ENCODE assay signal across 7 mouse cellular contexts in the genomic region with DNA sequence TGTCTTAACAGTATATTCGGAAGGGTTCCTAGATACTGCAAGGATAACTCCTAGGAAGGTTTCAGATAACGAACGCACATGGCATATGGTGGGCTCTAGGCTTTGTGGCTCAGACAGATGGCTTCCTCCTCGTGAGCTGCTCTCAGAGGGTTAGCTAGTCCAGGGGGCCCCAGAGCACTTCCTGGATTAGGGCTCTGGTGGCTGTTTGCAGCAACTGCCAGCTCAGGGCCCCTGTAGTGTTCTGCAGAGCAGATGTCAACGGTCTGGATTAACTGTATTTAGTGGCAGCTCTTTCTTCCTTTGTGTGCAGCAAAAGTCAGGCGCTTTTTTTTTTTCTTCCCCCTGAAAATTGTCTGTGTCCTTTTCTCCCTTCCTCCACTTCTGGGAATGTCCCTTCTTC. TPM values are rescaled to one million over a fixed set of nuclear protein-coding genes. Genes with fewer than 3 reads are reported as not detected.
DNase-seq lines count a peak whose midpoint lies in the region; ATAC-seq and TF ChIP-seq lines count a peak whose summit lies in the region.

No protein-coding gene starts in this region.

- peaks cover 0 to 33% of the 10 kb centered on the region in 2 experiments; a peak in 3 of 4 replicates for H3K4me1 ChIP-seq in CH12.LX (ENCODE audit: control insufficient read depth in 1 of 2, insufficient read depth in 2 of 2)
- peaks cover 30% of the 10 kb centered on the region for H3K4me1 ChIP-seq in liver, embryonic 15.5 days (replicated peaks)

- H3K27me3 ChIP-seq in CH12.LX (replicated peaks) = peaks cover 1% of the 10 kb centered on the region
- no peaks in the 10 kb centered on the region for H3K27me3 ChIP-seq in liver, embryonic 15.5 days

- H3K4me2 ChIP-seq in CH12.LX (ENCODE audit: insufficient read depth, low read depth, poor library complexity, severe bottlenecking) = 0 out of 2 replicates have a peak overlapping the region, but pooled peaks have one; percentile 40
- H3K4me2 ChIP-seq in liver, embryonic 15.5 days = peak overlapping the region; percentile 39

- H3K4me3 ChIP-seq in CH12.LX (replicated peaks in 1 of 3; ENCODE audit: low read depth in 2 of 3, low read length in 2 of 3, poor library complexity in 1 of 3) = no peak overlapping the region
- no peak overlapping the region for H3K4me3 ChIP-seq in liver, embryonic 15.5 days (replicated peaks)

- H3K27ac ChIP-seq in CH12.LX (ENCODE audit: insufficient read depth, low read depth) = no peak overlapping the region
- no peak overlapping the region; the same call in 1 of the 2 replicates for H3K27ac ChIP-seq in liver, embryonic 15.5 days (replicated peaks)

- no peaks in the 10 kb centered on the region for H3K79me2 ChIP-seq in CH12.LX (replicated peaks; ENCODE audit: control insufficient read depth, extremely low read depth, insufficient read depth, poor library complexity, severe bottlenecking)

- no peak for TF ChIP-seq POLR2A in CH12.LX (IDR thresholded peaks at IDR 0.05; ENCODE audit: low read depth, low read length)

- ATAC-seq in liver, embryonic 15.5 days (ENCODE audit: insufficient read depth) = peak; percentile 80

- in situ Hi-C loops in CH12.LX (cut with MboI; ENCODE audit: low pct_ligation_motif_present, low pct_unique_long_range_greater_than_20kb, low sequenced_read_pairs) = no loop called here

- no peaks in the 10 kb centered on the region for H3K36me3 ChIP-seq in CH12.LX (replicated peaks in 1 of 2; ENCODE audit: control insufficient read depth in 1 of 2, insufficient read depth in 1 of 2, low read length in 1 of 2)
- H3K36me3 ChIP-seq in liver, embryonic 15.5 days (replicated peaks) = no peaks in the 10 kb centered on the region

- no peak for TF ChIP-seq EP300 in CH12.LX (IDR thresholded peaks at IDR 0.05; ENCODE audit: low read length)

- dilution Hi-C loops in CH12.LX (cut with MboI; ENCODE audit: extremely low pct_ligation_motif_present, extremely low pct_unique_long_range_greater_than_20kb, low sequenced_read_pairs) = no loop called here

- 10% methylated on average over 6 of the region's 6 CpGs for WGBS in liver, embryonic 15.5 days (ENCODE audit: insufficient replicate concordance)

- peak; percentile 57 for DNase-seq in CD4-positive helper T cell, adult 2 months (ENCODE audit: low read depth, low spot score)
- peak; percentile 40 for DNase-seq in CH12.LX (ENCODE audit: extremely low read depth)
- peak; percentile 66 for DNase-seq in forelimb bud, embryonic 11.5 days (ENCODE audit: low read depth, low spot score)
- peak; percentile 18 to 60 for DNase-seq in spleen, postnatal 10 days (ENCODE audit: low spot score in 2 of 2)
- no peak for DNase-seq in yolk sac, embryonic 10.5 days (ENCODE audit: low spot score)
- DNase-seq in cerebellum, postnatal 36 days = no peak

- H3K9me3 ChIP-seq in CH12.LX (replicated peaks; ENCODE audit: low read length) = no peaks in the 10 kb centered on the region
- no peaks in the 10 kb centered on the region for H3K9me3 ChIP-seq in liver, embryonic 15.5 days (replicated peaks)

- TF ChIP-seq CTCF in CH12.LX (conservative IDR thresholded peaks at IDR 0.05 in 1 of 2, IDR thresholded peaks at IDR 0.05 in 1 of 2; ENCODE audit: low read depth in 2 of 2, low read length in 2 of 2) = no peak

- no peak for TF ChIP-seq RAD21 in CH12.LX (IDR thresholded peaks at IDR 0.05; ENCODE audit: low read depth, low read length)

- no peak overlapping the region for H3K9ac ChIP-seq in CH12.LX (ENCODE audit: insufficient read depth, low read depth)
- no peak overlapping the region for H3K9ac ChIP-seq in liver, embryonic 15.5 days

TF ChIP-seq in CH12.LX, 34 proteins besides CTCF, POLR2A, EP300 and RAD21:
- TF ChIP-seq KAT2A (IDR thresholded peaks at IDR 0.05; ENCODE audit: insufficient replicate concordance, low read length) (no peak), ZMIZ1 (IDR thresholded peaks at IDR 0.05; ENCODE audit: low read depth, low read length) (no peak), ELF1 (IDR thresholded peaks at IDR 0.05; ENCODE audit: low read depth, low read length) (peak; percentile 62), PAX5 (IDR thresholded peaks at IDR 0.05; ENCODE audit: low read length) (no peak), ZKSCAN1 (IDR thresholded peaks at IDR 0.05; ENCODE audit: borderline replicate concordance, low read depth, low read length) (no peak), E2F4 (IDR thresholded peaks at IDR 0.05; ENCODE audit: insufficient replicate concordance, low read depth, low read length) (no peak), MEF2A (IDR thresholded peaks at IDR 0.05; ENCODE audit: borderline replicate concordance, low read depth, low read length) (no peak), UBTF (IDR thresholded peaks at IDR 0.05; ENCODE audit: low read depth, low read length) (no peak), ZNF384 (IDR thresholded peaks at IDR 0.05; ENCODE audit: low read depth, low read length) (0 out of 2 replicates have a peak, but pooled peaks have one; percentile 7), MAFK (IDR thresholded peaks at IDR 0.05; ENCODE audit: insufficient replicate concordance, low read length) (no peak)

RNA-seq across cellular contexts. Expression of a gene that starts 11.1 kb away (rescaled TPM):
- total RNA-seq in CH12.LX (2012; rRNA removed) = not detected in 2 replicates
- total RNA-seq in CH12.LX (2014; rRNA removed) = not detected in 2 replicates
- not detected in 2 replicates for polyA plus RNA-seq in CH12.LX (2012; ENCODE audit: insufficient read length, low read depth)
- 0.17 TPM in 1 of 2 replicates, not detected in the other for polyA plus RNA-seq in liver, embryonic 15.5 days (2015; fragmentation: Nextera tagmentation; extraction: Ambion mirVana)

RNA-seq across cellular contexts. Expression of a gene that starts 16.8 kb away (rescaled TPM):
- total RNA-seq in CH12.LX (2012; rRNA removed) = not detected in 2 replicates
- not detected in 2 replicates for total RNA-seq in CH12.LX (2014; rRNA removed)
- not detected in 2 replicates for polyA plus RNA-seq in CH12.LX (2012; ENCODE audit: insufficient read length, low read depth)
- polyA plus RNA-seq in liver, embryonic 15.5 days (2015; fragmentation: Nextera tagmentation; extraction: Ambion mirVana) = 0.22 TPM in 2 replicates

Comparison
In these comparisons a context has a peak if more than half of its experiments do, and no peak if none do; other contexts are left out.
1. DNase-seq: peak in CD4-positive helper T cell, adult 2 months (single experiment), CH12.LX (single experiment), forelimb bud, embryonic 11.5 days (single experiment) and spleen, postnatal 10 days (2 of 2); none in yolk sac, embryonic 10.5 days (single experiment) and cerebellum, postnatal 36 days (0 of 2).